Mouse (Mus musculus) cortical plate, adult 2 months (tissue): ENCODE measurements around the gene Rdh16f1.

Experiments used
- CTCF ChIP-seq: fragments of 200-500 bp; IDR thresholded peaks from 2 replicates; pipeline ENCODE4 v1.5.1; 2011; ENCODE audit warnings: mild to moderate bottlenecking, control low read depth, low read length; ENCODE audit not compliant: insufficient read depth; ENCODE audit errors: extremely low read depth
- POLR2A ChIP-seq: fragments of 200-500 bp; IDR thresholded peaks from 2 replicates; pipeline ENCODE4 v1.6.1; 2011; ENCODE audit warnings: mild to moderate bottlenecking, low read length, control low read depth; ENCODE audit not compliant: insufficient read depth; ENCODE audit errors: extremely low read depth

GRCm38 (mm10) chr10:127835292-127835691 lies 75.7 kb downstream of the Rdh16f1 start:
- no peak for TF ChIP-seq CTCF
- TF ChIP-seq POLR2A: no peak
